29 mouse cellular contexts compared by ENCODE assay signal in genomic region chr16:48259519-48259918, GRCm38 (mm10). TPM values are rescaled to one million over a fixed set of nuclear protein-coding genes. Genes with fewer than 3 reads are reported as not detected.
"Had no signal": no experiment of that assay in that cellular context is flagged by ENCODE, and none has a peak within 500 bp of the region (broad histone marks: within the 10 kb centered on the region; RNA-seq: fewer than 3 reads in every experiment).

No protein-coding gene starts in this region.

- H3K9ac ChIP-seq: liver, embryonic 15.5 days; liver, postnatal 0 days; lung, embryonic 15.5 days; midbrain, embryonic 12.5 days; neural tube, embryonic 13.5 days; neural tube, embryonic 15.5 days; stomach, embryonic 15.5 days had no signal

- H3K9me3 ChIP-seq: liver, embryonic 15.5 days; lung, embryonic 15.5 days; midbrain, embryonic 10.5 days; midbrain, embryonic 12.5 days; neural tube, embryonic 13.5 days; neural tube, embryonic 15.5 days; stomach, embryonic 15.5 days had no signal

- H3K36me3 ChIP-seq: liver, embryonic 15.5 days; lung, embryonic 15.5 days; midbrain, embryonic 10.5 days; midbrain, embryonic 12.5 days; neural tube, embryonic 13.5 days; neural tube, embryonic 15.5 days; stomach, embryonic 15.5 days had no signal

- DNase-seq: liver, postnatal 0 days; lung, adult 2 months; lung, postnatal 14 days; lung, postnatal 4 days; midbrain, embryonic 14.5 days; retina, postnatal 1 day; right cerebral cortex, adult 18-20 months; right cerebral cortex, postnatal 25 days; right cerebral cortex, postnatal 4 days; spleen, adult 18-20 months; thymus, adult 2 months; thymus, postnatal 25 days; thymus, postnatal 4 days had no signal

- H3K27me3 ChIP-seq: liver, embryonic 15.5 days; lung, embryonic 15.5 days; midbrain, embryonic 12.5 days; neural tube, embryonic 13.5 days; neural tube, embryonic 15.5 days; stomach, embryonic 15.5 days had no signal

- ATAC-seq: liver, postnatal 0 days; lung, postnatal 0 days; midbrain, embryonic 16.5 days had no signal

- H3K4me1 ChIP-seq: lung, embryonic 15.5 days; midbrain, embryonic 10.5 days; midbrain, embryonic 12.5 days; neural tube, embryonic 13.5 days; neural tube, embryonic 15.5 days; stomach, embryonic 15.5 days had no signal

- H3K4me3 ChIP-seq: liver, embryonic 15.5 days; lung, embryonic 15.5 days; midbrain, embryonic 10.5 days; midbrain, embryonic 12.5 days; myocyte; neural tube, embryonic 13.5 days; neural tube, embryonic 15.5 days; stomach, embryonic 15.5 days had no signal

- H3K4me2 ChIP-seq: liver, embryonic 15.5 days; lung, embryonic 15.5 days; midbrain, embryonic 12.5 days; neural tube, embryonic 13.5 days; neural tube, embryonic 15.5 days; stomach, embryonic 15.5 days had no signal

- H3K27ac ChIP-seq: liver, embryonic 15.5 days; lung, embryonic 15.5 days; midbrain, embryonic 10.5 days; midbrain, embryonic 12.5 days; neural tube, embryonic 13.5 days; neural tube, embryonic 15.5 days; stomach, embryonic 15.5 days; stomach, postnatal 0 days had no signal

RNA-seq across cellular contexts. Expression of gene Dppa4, which starts 24.0 kb away (rescaled TPM):
- total RNA-seq: megakaryocyte-erythroid progenitor cell, adult 5-6 weeks had no signal
- polyA plus RNA-seq: liver, embryonic 15.5 days; liver, postnatal 0 days; lung, adult 2 months; lung, embryonic 15.5 days; lung, postnatal 0 days; midbrain, embryonic 10.5 days; midbrain, embryonic 12.5 days; midbrain, embryonic 14.5 days; midbrain, embryonic 16.5 days; neural tube, embryonic 11.5 days; neural tube, embryonic 13.5 days; neural tube, embryonic 15.5 days; small intestine, adult 2 months; stomach, embryonic 15.5 days; stomach, postnatal 0 days; thymus, adult 2 months; urinary bladder, adult 2 months had no signal

RNA-seq across cellular contexts. Expression of gene Dppa2, which starts 44.2 kb away (rescaled TPM):
- total RNA-seq: megakaryocyte-erythroid progenitor cell, adult 5-6 weeks had no signal
- polyA plus RNA-seq: liver, embryonic 15.5 days; liver, postnatal 0 days; lung, adult 2 months; midbrain, embryonic 10.5 days; midbrain, embryonic 12.5 days; midbrain, embryonic 14.5 days; midbrain, embryonic 16.5 days; neural tube, embryonic 11.5 days; neural tube, embryonic 13.5 days; neural tube, embryonic 15.5 days; small intestine, adult 2 months; stomach, embryonic 15.5 days; stomach, postnatal 0 days; testis, adult 2 months; thymus, adult 2 months; urinary bladder, adult 2 months had no signal
